Mouse (Mus musculus) thymus, postnatal 14 days (tissue): ENCODE results near the gene Rp9.
"Not testable (repeated sequence)": the region's sequence is repeated elsewhere in the genome, so short reads cannot be mapped to it uniquely, and the experiment has no call there.

ENCODE experiments used
- DNase-seq: peaks from one replicate; pipeline ENCODE4 v3.0.0; 2021

Rp9 gene

DNA sequence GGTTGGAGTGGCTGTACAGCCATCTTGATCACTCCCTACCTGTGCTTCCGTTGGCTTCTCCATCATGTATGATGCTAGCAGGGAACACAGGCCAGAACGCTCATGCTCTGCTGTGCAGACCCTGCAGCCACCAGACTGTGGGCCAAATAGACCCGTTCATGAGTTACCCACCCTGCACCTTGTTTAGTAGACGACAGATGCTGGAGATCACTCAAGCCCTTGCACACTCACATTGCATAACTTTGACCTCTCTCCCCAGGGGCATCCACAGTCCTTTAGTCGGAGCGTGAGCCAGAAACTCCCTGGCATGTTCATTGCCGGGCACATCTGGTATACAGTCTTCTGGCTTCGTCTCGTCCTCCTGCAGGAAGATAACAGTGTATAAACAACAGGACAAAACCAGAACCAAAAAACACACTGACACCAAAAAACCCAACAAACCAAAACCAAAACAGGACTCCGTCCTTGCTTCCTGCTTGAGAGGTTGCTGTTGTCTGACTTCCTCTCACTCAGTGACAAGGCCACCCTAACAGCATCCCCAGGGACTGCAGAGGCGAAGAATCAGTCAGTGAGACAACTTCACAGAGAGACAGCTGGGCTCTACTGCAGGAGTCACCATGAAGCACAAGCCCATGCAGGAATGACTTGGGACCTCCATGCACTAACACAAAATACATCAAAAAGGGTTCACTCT is 12.3 kb downstream of the Rp9 start:
- no peak for DNase-seq

- DNase-seq, result no peak
Observed at GRCm38 (mm10) chr9:22455041-22455440, 14.5 kb downstream of the Rp9 start.

GRCm38 (mm10) chr9:22453990-22454389 is 15.6 kb downstream of the Rp9 start, which contains the start of gene Gm17545:
Gene Gm17545 (plus strand): TSS chr9:22454290.
- not testable (repeated sequence) for DNase-seq

- DNase-seq, result no peak
Observed at GRCm38 (mm10) chr9:22453501-22453924, 16.0 kb downstream of the Rp9 start.

DNA sequence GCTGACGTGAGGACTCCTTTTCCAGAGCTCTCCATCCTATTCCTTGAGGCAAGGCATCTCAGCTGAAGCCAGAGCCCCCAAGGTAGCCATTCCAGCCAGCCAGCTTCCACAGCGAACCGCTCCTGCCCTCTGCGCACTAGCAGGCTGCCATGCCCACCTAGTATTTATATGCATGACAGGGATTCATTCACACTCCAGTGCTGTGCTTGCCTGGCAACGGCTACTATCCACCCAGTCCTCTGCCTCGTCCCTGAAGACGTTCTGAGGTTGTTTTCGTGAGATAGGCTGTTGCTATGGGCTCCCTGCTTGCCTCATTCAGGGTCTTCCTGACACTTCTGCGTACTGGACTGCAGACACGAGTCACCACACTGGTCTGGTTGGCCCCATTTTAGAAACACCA is 16.8 kb downstream of the Rp9 start:
- no peak for DNase-seq

GRCm38 (mm10) chr9:22449209-22449608 is 20.3 kb downstream of the Rp9 start:
- no peak for DNase-seq

- no peak for DNase-seq
Observed at GRCm38 (mm10) chr9:22448420-22448819, 21.1 kb downstream of the Rp9 start.

DNA sequence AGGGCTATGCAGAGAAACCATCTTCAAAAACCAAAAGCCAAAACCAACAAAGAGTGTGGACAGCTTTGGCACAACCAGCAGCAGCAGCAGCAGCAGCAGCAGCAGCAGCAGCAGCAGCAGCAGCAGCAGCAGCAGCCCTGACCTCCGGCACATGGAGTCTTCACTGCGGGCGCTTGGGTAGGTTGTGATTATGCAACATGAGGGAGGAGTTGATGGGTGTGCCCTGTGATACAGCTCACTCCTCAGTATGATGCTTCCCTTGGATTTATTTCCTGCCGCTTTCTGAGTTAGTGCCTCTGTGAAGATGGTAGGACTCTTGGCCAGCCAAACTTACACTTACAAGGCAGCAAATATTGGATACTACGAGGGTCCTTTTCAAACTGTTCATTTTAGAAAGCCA is 22.3 kb downstream of the Rp9 start:
- no peak for DNase-seq

DNA sequence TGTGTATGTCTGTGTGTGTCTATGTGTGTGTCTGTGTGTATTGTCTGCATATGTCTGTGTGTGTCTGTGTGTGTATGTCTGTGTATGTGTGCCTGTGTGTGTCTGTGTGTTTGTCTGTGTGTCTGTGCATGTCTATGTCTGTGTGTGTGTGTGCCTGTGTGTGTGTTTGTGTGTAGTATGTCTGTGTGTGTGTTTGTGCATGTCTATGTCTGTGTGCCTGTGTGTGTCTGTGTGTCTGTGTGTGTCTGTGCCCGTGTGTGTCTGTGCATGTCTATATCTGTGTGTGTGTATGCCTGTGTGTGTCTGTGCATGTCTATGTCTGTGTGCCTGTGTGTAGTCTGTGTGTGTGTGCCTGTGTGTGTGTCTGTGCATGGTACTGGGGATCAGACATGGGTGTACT is 24.4 kb downstream of the Rp9 start:
- no peak for DNase-seq

- no peak for DNase-seq
Observed at GRCm38 (mm10) chr9:22443157-22443556, 26.4 kb downstream of the Rp9 start.

GRCm38 (mm10) chr9:22438826-22439225 is 30.7 kb downstream of the Rp9 start:
- DNase-seq, result no peak

- no peak for DNase-seq
Observed at GRCm38 (mm10) chr9:22434101-22434500, 35.4 kb downstream of the Rp9 start.

DNA sequence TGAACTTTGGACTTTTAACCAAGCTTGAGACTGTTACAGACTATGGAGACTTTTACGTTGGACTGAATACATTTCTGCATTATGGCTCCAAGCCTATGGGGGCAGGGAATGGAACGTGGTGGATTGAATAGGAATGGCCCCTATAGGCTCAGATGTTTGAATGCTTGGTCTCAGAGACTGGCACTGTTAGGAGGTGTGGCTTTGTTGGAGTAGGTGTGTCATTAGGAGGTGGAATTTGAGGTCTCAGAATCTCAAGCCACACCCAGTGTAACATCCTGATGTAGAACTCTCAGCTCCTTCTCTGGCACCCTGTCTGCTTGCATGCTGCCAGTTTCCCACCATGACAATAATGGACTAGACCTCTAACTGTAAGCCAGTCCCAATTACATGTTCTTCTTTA is 36.3 kb downstream of the Rp9 start:
- DNase-seq, result no peak

DNA sequence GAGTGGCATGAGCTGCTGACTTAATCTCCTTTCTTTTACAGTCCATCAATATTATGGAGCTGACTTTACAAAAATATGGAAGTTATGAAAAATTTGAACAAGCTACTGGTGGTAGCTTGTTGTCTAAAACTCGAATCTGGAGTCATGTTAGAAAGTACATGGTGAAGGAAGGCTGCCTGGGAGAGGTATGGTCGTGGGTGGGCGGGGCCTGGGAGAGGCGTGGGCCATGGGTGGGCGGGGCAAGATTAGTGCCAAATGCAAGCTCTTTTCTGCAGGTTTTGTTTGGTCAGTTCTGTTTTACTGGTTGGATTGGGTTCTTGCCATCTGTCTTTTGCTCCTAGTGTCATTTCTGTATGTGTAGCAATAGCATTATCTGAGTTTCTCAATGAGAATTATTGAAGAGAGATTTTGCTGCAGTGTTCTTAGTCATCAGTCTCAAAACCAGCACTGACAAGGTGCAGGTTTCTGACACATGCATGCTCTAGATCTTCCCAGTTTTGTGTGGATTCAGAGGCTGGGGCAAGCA is 39.2 kb downstream of the Rp9 start:
- peak; percentile 34 for DNase-seq

DNA sequence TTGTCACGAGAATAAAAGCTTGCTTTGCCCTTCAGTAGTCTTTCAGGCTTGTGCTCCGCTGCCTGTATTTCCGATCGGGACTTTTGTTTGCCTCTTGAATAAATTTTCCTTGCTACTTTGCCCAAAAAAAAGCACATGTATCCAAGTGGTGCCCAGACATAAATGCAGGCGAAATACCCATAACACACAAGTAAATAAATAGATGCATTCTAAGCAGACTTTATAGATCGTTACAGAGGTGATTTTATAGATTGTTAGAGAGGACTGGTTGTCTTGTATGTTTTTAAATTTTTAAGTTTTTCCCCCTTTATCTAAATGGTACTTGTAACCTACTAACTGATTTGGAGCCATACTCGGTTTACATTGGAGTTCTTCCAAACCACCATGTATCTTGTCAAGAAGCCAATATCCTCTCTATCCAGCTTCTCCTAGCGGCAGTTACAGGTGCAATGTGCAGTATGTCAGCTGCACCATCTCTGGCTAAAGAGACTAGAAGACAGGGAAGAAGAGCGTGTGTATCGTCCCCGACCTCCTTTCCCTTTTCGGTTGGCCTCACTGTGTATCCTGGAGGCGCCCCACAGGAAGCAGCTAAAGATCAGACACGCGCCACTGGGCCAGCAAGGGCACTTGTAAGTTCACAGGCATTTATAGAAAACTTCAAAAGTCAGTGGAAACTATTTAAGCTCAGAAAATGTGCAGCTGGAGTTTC is 39.9 kb downstream of the Rp9 start:
- DNase-seq, result peak; percentile 63

GRCm38 (mm10) chr9:22428666-22429410 is 40.7 kb downstream of the Rp9 start:
- no peak for DNase-seq

GRCm38 (mm10) chr9:22428028-22428665 is 41.4 kb downstream of the Rp9 start:
- DNase-seq, result no peak

GRCm38 (mm10) chr9:22424719-22425118 is 44.8 kb downstream of the Rp9 start:
- no peak for DNase-seq

DNA sequence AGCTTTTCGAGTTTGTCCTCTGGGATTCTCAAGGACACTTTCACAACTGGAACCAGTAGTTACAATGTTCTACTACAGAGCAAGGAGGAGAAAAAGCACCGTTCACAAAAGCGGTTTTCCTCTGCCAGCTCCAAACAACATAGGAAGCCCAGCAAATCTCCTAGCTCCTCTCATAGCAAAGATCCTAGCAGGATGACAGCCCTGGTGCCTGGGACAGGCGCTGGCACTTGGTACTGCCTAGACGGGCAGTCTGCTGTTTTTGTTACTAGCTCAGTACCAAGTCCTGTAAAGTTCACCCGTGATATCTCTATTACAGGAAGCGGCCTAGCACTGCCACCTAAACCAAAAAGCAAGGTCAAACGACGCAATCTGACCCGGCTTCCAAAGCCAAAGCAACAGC is 45.3 kb downstream of the Rp9 start:
- no peak for DNase-seq

- DNase-seq, result no peak
Observed at GRCm38 (mm10) chr9:22423507-22423906, 46.0 kb downstream of the Rp9 start.

- DNase-seq, result no peak
Observed at GRCm38 (mm10) chr9:22422559-22422958, 47.0 kb downstream of the Rp9 start.

- no peak for DNase-seq
Observed at GRCm38 (mm10) chr9:22420491-22420890, 49.1 kb downstream of the Rp9 start.

DNA sequence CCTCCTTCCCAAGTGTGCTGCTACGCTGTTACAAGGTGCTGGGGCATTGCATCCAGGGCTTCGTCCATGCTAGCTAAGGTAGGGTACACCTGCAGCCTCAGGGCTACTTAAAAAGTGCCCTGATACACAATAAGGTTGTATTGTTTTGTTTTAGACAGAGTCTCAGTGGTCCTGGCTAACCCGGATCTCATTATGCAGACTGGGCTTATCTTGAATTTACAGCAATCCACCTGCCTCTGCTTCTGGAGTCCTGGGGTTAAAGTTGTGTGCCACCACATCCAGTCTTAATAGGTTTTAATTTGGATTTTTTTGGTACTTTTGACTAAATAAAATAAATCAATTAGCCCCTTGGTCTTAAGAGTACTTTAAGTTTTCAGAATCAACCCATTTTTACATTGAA is 49.7 kb downstream of the Rp9 start:
- no peak for DNase-seq
